Mouse (Mus musculus): ENCODE measurements around the gene Duoxa1.
A peak's percentile ranks its signal among the peaks of the same experiment; 100 is the strongest.

Gene Duoxa1

DNA sequence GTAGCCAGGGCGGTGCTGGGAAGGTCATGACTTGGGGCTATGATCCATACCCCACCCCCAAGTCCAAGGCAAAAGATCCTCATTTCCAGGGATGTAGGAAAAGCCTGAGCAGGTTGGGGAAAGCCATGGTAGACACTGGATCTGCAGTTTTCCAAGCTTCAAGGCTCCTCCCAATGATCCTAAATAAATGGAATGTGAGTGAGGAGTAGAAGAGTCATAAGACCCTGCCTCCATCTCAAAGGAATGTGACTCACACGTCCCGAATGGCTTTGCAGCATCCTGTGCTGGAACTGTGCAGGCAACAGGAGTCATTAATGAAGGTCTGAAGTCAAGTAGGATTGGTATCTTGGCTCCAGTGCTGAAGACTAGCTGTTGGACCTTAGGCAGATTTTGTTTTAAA, 14.5 kb upstream of the Duoxa1 start:
- DNase-seq, result no peak

DNA sequence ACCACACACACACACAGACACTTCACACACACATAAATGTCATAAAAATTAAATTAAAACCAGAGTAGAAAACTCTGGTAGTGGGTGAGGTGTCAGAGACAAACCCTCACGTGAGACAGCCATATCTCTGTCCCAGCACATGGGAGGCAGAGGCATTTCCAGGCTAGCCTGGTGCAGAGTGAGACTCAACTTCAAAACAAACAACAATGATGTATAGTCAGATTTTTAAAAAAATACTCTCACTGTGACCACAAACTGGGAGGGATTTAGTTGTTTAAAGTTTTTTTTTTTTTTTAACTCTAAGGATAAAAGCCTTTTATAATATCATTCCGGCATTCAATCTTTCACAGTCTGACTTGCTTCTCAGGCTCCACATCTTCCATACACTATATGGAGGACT, 11.8 kb upstream of the Duoxa1 start:
- no peak for DNase-seq

DNA sequence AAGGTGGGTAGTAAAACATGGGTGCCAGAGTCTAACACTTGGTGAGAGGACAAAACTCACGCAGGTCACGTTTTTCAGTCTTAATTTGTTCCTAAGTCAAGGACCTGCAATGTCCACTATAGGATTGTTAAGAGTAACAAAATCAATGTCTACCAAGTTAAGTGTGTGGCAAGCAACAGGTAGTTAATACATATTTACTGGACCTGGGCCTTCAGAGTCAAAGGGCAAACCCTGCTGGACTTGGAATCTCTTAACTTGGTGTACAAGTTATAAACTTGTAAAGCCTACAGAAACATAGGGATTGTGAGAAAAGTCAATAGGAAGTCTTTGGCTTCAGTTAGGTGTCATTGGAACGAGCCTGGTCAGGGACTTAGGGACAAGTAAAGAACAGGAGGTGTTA, 11.1 kb upstream of the Duoxa1 start:
- no peak for DNase-seq

DNA sequence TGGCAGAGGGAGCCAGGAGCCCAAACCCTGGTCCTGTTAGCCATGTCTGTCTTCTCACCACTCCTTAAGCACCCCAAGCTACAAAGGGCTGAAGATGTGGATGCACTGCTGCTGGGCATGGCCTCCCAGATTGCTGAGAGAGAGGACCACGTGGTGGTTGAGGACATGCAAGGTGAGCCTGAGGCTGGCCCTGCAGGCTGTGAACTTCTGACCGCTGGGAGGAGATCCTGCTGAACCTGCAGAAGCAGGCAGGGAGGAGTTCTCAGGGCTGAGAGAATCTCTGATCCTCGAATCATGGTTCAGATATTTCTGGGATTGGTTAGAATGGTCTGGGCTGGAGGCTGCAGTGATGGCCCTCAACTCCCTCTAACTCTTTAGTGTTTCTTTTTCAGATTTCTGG, 10.4 kb upstream of the Duoxa1 start:
- no peak for DNase-seq

DNA sequence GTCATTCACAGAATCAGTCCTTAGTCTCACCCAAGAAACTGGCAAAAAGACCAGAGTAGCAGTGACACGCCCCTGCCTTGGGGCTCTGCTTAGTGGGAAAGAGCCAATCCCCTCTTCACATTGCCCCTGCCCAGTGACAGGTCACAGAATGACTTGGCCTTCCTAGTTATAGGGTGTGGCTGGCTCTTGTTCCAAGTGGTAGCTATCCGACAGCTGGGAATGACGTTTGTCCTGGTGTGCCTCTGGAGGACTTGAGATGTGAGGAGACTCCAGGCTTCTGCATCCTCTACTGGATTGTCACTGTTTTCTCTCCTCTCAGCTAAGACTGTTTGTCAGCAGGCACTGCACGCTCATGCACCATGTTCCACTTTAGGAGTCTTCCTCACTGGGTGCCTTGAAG, 3.9 kb upstream of the Duoxa1 start:
- no peak for DNase-seq

DNA sequence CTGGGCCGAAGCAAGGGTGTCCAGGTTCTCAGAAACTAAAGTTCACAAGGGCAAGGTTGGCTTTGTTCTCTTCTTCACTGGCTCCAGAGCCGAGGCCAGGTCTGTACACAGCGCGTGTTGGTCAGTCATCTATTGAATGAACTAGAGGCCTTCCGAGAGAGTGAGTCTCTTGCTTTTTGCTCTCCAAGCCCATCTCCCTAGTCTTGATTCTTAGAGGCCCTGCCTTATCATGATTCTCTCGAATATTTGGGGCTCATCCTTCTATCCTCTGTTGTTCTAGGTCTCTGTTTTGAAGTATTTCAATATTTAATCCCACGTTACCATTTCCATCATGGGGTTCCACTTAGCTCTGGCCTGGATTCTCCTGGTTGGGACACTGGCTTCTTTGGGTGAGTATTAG, 1.8 kb upstream of the Duoxa1 start, which contains the start of gene Duox1:
Gene Duox1 (plus strand): TSS at position 301 of the 400 bp plus-strand sequence.
- DNase-seq, result no peak

DNA sequence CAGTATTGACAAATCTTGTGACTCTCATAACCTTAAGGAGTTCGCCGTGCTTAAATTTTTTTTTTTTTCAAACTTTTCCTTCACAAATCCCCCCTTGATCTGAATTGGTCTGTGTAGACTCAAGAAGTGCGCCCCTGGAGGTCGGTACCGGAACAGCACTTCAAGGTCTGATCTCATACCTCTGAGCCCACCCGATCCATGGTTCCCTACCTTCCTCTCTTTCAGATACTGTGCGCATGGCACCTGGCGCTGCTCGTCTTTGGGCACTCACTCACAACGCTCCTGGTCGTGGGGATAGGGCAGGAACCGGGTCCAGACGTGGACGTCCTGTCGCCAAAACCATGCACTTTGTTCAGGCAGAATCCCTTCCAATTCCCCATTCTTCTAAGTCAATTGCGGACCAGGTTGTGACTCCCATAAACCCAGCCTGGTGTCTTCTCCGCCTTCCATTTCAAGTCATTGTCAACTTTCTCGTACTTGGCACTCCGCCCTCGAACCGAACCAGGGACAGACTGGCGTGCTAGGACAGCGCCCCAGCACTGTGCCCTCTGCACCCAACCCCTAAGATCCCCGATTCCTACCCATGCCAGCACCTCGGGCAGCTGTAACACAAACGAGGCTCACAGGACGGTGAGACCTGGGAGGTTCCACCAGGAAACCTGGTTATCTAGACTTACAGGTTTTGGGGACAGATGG, 660 bp downstream of the Duoxa1 start:
- peak; percentile 68 for DNase-seq

DNA sequence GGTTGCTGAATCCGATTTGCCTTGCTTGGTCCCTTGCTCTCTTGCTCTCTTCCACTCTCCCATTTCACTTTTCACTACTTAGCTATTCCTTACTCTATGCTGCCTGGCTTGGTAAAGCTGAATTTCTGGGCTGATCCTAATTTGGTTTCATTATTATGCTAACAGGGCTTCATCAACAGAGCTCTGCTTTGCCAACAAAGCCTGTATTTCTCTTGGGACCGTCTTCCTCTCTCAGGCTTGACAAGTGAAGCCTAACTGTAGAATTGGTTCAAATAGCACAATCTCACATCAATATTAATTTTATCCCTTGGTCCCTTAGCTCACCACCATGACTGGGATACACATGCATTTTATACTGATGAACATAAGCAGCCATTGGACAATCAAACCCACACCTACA, 2.0 kb downstream of the Duoxa1 start:
- no peak for DNase-seq

DNA sequence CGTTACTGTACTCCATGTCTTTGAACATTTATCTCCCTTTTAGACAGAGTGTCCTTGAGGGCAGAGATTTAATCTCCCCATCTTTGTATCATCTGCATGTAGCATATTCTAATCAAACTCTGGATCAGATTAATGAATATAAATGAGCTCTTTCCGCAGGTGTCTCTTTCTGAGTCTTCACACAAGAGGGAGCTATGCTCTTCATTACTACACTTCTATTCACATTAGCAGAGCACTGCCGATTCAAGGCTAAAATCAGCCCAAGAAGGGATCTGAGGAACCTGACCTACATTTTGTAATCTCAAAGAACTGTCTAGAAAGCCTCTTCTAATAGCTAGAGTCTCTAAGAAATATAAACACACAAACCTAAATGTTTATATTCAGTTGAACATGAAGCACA, 3.9 kb downstream of the Duoxa1 start:
- DNase-seq, result no peak

DNA sequence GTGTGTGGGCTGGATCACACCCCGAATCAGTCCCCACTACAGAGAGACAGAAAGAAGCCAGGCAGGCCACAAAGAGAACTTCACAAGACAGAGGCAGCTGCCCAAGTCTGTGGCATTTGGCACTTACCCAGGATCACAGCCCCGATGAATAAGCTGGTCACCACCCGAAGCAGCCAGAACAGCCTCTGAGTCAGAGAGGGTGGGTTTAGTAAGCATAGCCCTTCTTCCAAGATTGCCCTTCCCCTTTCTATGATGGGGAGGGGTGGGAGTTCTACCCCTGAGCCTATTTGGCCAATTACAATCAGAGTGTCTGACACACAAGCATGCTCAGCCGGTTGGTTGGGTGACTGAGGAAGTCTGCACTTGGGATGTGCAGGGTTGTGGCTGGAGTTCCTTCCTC, 7.3 kb downstream of the Duoxa1 start:
- DNase-seq, result no peak

DNA sequence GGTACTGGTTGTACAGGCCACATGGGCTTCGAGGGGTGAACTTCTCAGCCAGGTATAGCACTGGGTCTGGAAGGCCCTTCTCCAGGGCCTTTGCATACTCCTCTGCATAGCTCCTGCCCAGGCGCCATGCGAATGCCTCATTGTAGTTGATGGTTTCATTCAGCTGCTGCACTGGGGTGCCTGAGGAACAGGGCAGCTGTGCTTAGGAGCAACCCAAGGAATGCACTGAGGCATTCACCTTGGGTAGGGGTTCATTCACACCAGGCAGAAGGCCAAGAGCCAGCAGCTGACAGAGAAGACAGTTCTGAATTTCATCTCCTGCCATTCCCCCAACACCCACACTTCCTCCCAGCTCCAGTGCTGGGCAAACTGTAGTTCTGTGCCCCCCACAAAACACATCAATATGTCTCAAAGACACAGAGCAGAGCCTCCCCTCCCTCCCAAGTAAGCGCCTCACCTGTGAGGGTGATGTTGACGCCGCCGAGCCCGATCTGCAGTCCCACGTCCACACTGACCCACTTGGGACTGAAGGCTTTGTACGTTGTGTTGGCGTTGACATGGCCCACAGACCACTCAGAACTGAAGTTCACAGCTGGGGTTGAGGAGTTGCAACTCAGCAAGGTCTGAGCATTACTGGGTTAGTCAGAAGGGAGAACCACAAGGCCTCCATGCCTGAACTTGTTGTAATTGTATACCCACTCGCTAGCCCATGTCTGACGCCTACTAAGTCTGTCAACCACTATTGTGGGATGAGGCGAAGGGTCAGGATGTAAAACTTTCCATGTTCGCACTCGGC, 8.2 kb downstream of the Duoxa1 start:
- DNase-seq, result no peak

DNA sequence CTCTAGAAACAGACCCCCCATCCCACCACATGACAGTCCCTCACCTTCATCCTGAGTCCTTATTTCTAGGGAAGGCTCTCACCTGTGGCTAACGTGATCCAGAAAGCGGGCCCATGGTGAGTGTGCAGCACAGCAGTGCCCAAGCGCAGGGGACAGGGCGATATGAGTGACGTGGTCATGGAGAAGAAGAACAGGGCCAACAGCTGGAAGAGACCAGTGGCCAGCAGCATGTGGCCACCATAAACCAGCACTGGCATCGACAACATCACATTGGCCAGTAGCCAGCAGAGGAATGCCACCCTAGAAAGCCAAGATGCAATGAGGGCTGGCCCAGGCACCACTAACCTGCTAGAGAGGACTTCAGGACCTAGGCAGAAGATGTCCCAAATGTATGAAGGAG, 9.0 kb downstream of the Duoxa1 start:
- DNase-seq, result no peak

DNA sequence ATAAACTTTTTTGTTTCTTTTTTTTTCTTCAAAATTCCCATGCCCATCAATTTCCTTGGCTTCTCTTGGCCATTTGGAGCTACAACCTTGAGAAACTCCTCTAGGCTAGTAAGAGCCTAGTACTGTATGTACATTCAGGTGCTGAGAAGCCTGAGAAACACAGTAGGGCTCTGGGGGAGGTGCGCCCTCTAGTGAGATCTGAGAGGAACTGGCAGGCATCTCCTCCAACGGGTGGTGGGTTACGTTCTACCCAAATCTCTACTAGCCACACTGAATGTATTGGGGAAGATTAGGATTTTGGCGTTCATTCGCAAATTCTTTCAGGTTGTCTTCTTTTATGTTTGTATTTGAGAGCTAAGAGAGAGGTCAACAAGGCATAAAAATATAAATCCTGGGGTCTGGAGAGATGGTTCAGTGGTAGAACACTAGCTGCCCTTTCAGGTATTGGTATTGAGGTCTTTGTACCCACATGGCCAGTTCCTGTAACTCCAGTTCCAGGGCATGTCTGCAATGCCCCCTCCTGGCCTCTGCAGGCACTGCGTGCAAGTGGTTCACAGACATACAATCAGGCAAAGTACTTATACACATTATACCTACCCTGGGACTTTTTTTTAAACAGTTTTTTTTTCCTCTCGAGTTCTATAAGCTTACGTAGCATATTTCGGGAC, 10.8 kb downstream of the Duoxa1 start:
- peak; percentile 63 for DNase-seq

DNA sequence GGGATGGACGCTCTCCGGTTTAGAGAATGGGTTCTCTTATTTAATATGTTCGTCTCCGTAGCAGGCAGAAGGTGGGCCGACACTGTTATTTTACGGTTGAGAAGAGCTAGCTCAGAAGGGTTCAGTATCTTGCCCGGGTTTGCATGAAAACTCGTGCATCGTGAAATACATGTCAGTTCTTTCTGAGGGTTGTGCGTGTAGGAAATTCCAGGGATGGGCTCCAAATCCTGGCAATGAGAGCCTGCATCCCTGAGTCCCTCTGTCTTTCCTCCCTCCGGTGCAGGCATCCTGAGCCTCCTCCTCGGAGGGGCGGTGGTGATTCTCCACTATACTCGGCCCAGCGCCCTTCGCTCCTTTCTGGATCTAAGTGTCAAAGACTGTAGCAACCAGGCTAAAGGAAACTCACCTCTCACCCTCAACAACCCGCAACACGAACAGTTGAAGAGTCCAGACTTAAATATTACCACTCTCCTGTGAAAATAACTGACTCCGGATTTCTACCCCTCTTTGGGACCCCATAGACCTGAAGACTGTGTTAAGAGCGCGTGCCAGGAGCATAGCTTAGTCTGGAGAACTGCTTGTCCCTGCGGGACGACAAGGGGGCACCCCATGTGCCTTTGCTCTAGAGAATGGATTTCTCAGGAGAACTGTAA, 11.5 kb downstream of the Duoxa1 start:
- no peak for DNase-seq

DNA sequence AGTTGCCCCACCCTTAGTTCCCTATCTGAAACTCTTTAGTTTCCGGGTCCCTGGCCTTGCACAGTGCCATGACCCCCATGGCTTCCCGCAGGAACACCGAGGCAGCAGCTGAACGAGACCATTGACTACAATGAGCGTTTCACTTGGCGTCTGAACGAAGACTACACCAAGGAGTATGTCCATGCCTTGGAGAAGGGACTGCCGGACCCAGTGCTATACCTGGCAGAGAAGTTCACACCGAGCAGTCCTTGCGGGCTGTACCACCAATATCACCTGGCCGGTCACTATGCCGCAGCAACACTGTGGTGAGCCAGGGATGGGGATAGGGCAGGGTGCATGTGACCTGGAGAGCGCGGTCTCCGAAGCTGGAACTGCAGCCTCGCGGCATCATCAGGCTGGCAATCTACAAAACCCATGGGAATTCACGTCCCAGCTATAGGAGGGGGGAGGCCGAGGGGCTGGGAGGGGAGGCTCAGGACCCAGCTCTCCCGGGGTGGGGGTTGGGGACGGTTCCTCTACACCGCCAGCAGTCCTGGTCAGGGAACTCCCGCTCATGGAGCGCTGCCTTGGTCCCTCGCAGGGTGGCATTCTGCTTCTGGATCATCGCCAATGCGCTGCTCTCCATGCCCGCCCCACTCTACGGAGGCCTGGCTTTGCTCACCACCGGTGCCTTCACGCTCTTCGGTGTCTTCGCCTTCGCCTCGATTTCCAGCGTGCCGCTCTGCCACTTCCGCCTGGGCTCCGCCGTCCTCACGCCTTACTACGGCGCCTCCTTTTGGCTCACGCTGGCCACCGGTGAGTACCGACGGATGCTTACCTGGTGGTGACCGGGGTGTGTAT, 12.2 kb downstream of the Duoxa1 start:
- DNase-seq, result peak; percentile 31

DNA sequence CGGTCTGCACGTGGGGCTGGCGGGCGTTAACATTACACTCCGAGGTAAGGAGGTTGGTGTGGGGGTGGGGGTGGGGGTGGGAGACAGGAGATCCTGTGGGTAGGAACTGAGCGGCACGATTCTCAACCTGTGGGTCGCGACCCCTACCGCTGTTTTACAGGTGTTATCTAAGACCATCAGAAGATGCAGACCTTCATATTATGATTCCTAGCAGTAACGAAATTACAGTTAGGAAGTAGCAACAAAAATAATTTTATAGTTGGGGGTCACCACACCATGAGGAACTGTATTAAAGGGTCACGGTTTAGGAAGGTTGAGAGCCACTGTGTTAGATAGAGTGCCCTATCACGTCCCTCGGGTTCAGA, 12.9 kb downstream of the Duoxa1 start:
- DNase-seq, result no peak

DNA sequence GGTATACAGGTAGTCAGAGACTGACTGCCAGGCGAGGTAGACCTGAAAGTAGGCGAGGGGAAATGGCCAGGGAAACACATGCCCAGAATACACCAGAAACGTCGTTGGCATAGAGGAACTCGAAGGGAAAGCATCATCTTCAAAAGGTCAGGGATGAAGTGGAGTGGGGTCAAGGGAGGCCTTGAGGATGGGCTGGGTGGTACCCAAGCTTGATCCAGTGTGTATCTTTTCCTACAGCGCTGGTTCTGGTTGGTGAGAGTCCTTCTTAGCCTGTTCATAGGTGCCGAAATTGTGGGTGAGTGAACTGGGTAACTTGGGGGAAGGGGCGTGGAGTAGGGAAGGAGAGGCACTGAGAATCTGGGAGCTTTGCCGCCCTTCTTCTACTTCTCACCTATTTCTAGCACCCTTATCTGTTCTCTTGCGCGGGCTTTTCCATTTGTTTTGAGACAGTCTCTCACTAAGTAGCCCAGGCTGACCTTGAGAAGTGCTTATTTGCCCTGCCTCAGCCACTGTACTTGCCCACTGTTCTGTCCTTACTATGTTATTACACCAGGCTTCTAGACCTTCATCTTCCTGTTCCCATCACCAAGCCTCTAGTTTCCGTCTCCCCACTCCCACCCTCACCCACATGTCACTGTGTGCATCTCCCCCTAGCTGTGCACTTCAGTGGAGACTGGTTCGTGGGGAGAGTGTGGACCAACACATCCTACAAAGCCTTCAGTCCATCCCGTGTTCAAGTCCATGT, 13.4 kb downstream of the Duoxa1 start:
- no peak for DNase-seq

DNA sequence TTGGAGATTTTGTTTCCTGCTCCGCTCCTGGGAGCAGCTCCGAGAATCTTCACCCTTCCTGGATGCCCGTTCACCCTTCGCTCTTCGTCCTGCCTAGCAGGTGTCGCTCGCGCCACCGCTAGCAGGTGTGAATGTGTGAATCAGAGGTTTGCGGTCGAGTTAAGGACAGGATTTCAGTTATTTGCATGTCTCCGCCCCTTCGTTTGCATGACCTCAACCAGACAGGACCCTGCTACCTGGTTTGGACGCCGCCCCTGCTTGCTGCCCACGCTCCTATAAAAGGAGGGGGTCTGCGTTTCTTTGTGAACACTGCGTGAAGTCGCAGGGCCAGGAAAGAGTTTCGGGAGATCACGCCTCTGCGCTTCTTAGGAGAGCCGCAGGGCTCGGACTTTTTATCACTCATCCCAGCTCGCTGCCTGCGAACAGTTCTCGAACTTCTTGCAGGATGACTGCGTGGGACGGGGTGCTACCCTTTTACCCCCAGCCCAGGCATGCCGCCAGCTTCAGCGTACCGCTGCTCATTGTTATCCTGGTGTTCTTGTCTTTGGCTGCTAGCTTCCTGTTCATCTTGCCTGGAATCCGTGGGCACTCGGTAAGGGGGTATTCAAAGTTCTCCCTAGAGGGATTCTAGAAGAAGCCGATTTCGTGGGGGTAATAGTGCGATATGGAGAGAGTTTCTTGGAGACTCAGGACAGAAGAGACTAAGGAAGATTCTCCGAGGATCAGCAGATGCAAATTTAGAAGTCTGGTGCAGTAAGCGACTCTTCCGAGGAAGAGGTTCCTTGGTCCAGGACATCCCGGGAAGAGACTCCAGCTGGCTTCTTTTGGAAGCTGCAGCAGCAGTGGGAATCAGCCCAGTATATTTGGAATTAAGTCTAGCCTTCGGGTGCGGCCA, 14.7 kb downstream of the Duoxa1 start, which contains the start of gene Duoxa2:
Gene Duoxa2 (plus strand): TSS at position 305 of the 895 bp plus-strand sequence.
- no peak for DNase-seq

DNA sequence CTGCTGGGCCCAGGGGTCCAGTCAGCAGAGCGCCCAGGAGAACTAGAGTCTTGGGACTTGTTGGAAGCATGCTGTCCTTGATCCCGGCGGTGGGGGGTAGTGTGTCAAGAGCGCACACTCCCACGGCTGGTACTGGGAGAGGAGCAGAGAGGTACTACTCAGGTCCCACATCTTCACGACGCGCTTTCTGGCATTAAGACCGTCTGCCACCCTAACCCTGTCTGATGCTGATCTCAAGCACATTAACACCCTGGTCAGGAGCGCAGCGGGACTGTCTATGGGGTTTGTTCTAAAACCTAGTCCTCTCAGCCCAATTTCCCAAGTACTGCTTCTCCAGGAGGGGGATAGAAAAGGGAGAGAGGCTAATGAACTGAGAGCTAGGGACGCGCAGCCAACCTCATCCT, 15.4 kb downstream of the Duoxa1 start, which contains the start of gene Duox2:
Gene Duox2 (minus strand): TSS at position 354 of the 404 bp plus-strand sequence.
- no peak for DNase-seq

DNA sequence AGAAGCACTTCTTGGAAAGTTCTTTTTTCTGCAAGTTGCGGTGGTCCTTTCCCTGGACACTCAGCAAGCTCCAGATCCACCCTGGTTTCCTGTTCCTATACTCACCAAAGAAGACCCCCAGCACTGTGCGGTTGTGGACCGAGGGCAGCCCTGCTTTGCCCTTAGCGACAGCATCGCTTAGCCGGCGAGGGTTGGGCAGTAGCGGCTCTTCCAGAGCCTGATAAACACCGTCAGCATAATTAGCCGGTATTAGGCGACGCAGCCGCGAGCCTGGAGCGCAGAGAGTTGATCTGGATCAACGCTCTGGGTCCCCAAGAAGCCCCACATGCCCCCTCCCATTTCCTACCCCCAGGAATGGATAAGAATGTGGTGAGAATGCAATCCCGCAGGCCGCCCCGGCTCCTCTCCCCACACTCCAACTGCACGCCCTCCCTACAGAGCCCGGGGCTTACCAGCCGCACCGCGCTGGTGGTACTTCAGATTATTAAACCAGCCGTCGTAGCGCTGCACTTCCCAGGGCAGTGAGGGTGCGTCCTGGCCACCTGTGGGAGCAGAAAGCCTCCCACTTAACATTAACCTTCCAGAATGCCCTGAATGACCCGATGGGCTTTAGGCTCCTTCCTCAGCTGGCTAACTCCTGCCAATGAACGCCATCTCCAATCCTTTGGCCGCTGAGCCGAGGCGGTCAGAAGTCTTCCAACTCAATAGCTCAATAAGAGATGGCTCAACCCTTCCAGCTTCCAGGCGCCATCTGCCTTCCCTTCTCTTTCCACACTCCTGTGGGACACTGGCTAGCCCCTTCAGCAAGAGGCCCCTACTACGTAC, 16.0 kb downstream of the Duoxa1 start:
- DNase-seq, result no peak
